Mouse (Mus musculus): Measurements from ENCODE around the gene Ulk3.

- TF ChIP-seq CTCF (IDR thresholded peaks at IDR 0.05; ENCODE audit: control insufficient read depth, insufficient read depth, insufficient read length) (no peak), USF1 (IDR thresholded peaks at IDR 0.05; ENCODE audit: low read depth) (no peak), MAX (IDR thresholded peaks at IDR 0.05) (no peak), MYOG (IDR thresholded peaks at IDR 0.05; ENCODE audit: control insufficient read depth, extremely low read depth, insufficient read length) (no peak), MYOD1 (IDR thresholded peaks at IDR 0.05; ENCODE audit: control insufficient read depth, insufficient read length, low read depth) (no peak), CEBPB (IDR thresholded peaks at IDR 0.05; ENCODE audit: low read depth) (no peak), FOSL1 (IDR thresholded peaks at IDR 0.05; ENCODE audit: insufficient read depth, low read length, poor library complexity, severe bottlenecking) (no peak)
These were observed 49.7 kb upstream of the Ulk3 start for GRCm38 (mm10) chr9:57539550-57539949.
